Mouse (Mus musculus) forebrain, embryonic 15.5 days (tissue): ENCODE data around the gene Tmem87a. TPM values are rescaled to one million over a fixed set of nuclear protein-coding genes. Genes with fewer than 3 reads are reported as not detected.

Source experiments
- ATAC-seq: fragments of 200-750 bp; cut with Nextera tagmentation; replicated peaks from 2 replicates; pipeline ENCODE4 v1.8.0; 2017; ENCODE audit warnings: mild to moderate bottlenecking, moderate TSS enrichment, moderate library complexity
- H3K27ac ChIP-seq: fragments of 300-500 bp; sonication (generic); replicated peaks from 2 replicates; pipeline ENCODE4 v1.5.1; 2015; ENCODE audit warnings: mild to moderate bottlenecking, inconsistent platforms
- H3K27me3 ChIP-seq: fragments of 300-500 bp; sonication (generic); 2 replicates; pipeline ENCODE4 v1.6.1; 2015; ENCODE audit warnings: inconsistent platforms
- H3K36me3 ChIP-seq: fragments of 300-500 bp; sonication (generic); 2 replicates; pipeline ENCODE4 v1.6.1; 2015; ENCODE audit warnings: mild to moderate bottlenecking, inconsistent platforms
- H3K4me1 ChIP-seq: fragments of 300-500 bp; sonication (generic); 2 replicates; pipeline ENCODE4 v1.6.1; 2015; ENCODE audit warnings: inconsistent platforms
- H3K4me2 ChIP-seq: fragments of 300-500 bp; sonication (generic); replicated peaks from 2 replicates; pipeline ENCODE4 v1.6.1; 2015; ENCODE audit warnings: mild to moderate bottlenecking, inconsistent platforms
- H3K4me3 ChIP-seq: fragments of 300-500 bp; sonication (generic); 2 replicates; pipeline ENCODE4 v1.5.1; 2015; ENCODE audit warnings: mild to moderate bottlenecking, inconsistent platforms
- H3K9ac ChIP-seq: fragments of 300-500 bp; sonication (generic); replicated peaks from 2 replicates; pipeline ENCODE4 v1.6.1; 2015; ENCODE audit warnings: mild to moderate bottlenecking, inconsistent platforms
- H3K9me3 ChIP-seq: fragments of 300-500 bp; sonication (generic); 2 replicates; pipeline ENCODE4 v1.6.1; 2016; ENCODE audit warnings: inconsistent platforms
- WGBS: fragments of 180-500 bp; shearing (Covaris S2); methylation state at CpG from one replicate; pipeline ENCODE4 v1.1.7; 2015; ENCODE audit warnings: mixed read lengths; 5-methylcytosine and 5-hydroxymethylcytosine counted together
- polyA plus RNA-seq: library from polyadenylated mRNA; unstranded; fragments of >200 nt; fragmentation: Nextera tagmentation; extraction: Ambion mirVana; gene quantifications from 2 replicates; pipeline ENCODE4 v1.2.1, GENCODE M21; 2015

Gene Tmem87a
- polyA plus RNA-seq, 1 experiment from 2014 or later = 7.3 TPM

GRCm38 (mm10) chr2:120403653-120403985, 294 bp downstream of the Tmem87a start, which contains the start of gene Ganc:
Gene Ganc (plus strand): TSS chr2:120403896.
- no peaks in the 10 kb centered on the region for H3K9me3 ChIP-seq
- H3K4me3 ChIP-seq = peak within 1 kb of the TSS; percentile 78
- H3K4me2 ChIP-seq = peak within 1 kb of the TSS; percentile 64
- H3K27ac ChIP-seq = peak within 1 kb of the TSS; percentile 92
- peak within 1 kb of the TSS; percentile 85 for H3K9ac ChIP-seq
- peak; percentile 84 for ATAC-seq
- H3K27me3 ChIP-seq = no peaks in the 10 kb centered on the region
- WGBS = under 1% methylated on average over 17 of the region's 17 CpGs
- peaks cover 25% of the 10 kb centered on the region for H3K4me1 ChIP-seq
- H3K36me3 ChIP-seq = no peaks in the 10 kb centered on the region; the same call in 1 of the 2 replicates

DNA sequence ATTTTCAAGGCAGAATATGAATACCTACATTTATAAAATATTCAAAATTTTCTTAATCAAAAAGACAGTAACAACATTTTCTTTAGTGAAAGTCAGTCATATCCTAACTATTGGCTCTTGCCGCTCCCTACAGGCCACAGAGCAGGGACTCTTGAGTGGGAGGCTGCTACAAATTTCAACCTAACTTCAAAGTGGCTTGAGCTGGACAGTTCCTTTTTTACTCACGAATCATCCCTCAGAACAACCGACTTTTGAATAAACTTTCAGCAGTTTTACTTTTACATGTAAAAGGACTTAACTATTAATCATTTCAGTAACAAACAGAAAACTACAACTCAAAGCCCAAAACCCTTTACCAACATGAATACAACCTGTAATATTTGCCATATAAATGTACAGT, 1.1 kb downstream of the Tmem87a start:
- Histone ChIP-seq H3K27me3 (no peaks in the 10 kb centered on the region), H3K9ac (peak overlapping the region; percentile 65), H3K9me3 (no peaks in the 10 kb centered on the region), H3K4me2 (peak overlapping the region; percentile 64), H3K27ac (no peak overlapping the region), H3K4me3 (peak overlapping the region; percentile 78), H3K36me3 (no peaks in the 10 kb centered on the region; the same call in 1 of the 2 replicates), H3K4me1 (peaks cover 25% of the 10 kb centered on the region)
- no peak for ATAC-seq
- 68% methylated on average over 3 of the region's 3 CpGs for WGBS

GRCm38 (mm10) chr2:120397951-120398350, 6.0 kb downstream of the Tmem87a start:
- Histone ChIP-seq H3K4me1 (peaks cover 13% of the 10 kb centered on the region), H3K4me2 (no peak overlapping the region), H3K36me3 (peaks cover 36% of the 10 kb centered on the region), H3K9ac (no peak overlapping the region), H3K9me3 (no peaks in the 10 kb centered on the region), H3K4me3 (no peak overlapping the region), H3K27ac (no peak overlapping the region), H3K27me3 (no peaks in the 10 kb centered on the region)
- 83% methylated on average over 1 of the region's 1 CpGs for WGBS
- no peak for ATAC-seq

DNA sequence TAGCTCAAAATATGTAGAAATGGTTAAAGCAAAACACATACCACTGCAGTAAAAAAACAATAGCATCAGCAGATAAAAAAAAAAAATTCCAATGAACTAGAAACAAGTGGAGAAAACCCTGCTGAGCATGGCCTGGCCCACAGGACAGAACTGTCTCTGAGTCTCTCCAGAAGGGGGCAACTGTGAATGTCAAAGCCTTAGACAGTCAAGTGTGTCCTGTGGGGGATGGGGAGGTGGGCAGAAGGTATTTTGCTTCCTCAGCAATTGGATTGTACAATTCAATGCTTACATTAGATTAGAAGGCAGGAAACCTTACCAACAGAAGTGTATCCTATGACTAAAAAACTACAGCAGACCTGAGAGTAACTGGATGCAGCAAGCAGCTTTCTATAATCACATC, 11.5 kb downstream of the Tmem87a start:
- H3K9me3 ChIP-seq = no peaks in the 10 kb centered on the region
- no peak overlapping the region for H3K4me3 ChIP-seq
- H3K27me3 ChIP-seq = no peaks in the 10 kb centered on the region
- no peak overlapping the region for H3K9ac ChIP-seq
- no peak for ATAC-seq
- H3K4me2 ChIP-seq = no peak overlapping the region
- no peaks in the 10 kb centered on the region for H3K4me1 ChIP-seq
- H3K36me3 ChIP-seq = peaks cover 68% of the 10 kb centered on the region
- no peak overlapping the region for H3K27ac ChIP-seq

GRCm38 (mm10) chr2:120390934-120391333, 13.0 kb downstream of the Tmem87a start:
- WGBS = 92% methylated on average over 1 of the region's 1 CpGs
- Histone ChIP-seq H3K4me1 (no peaks in the 10 kb centered on the region), H3K9me3 (no peaks in the 10 kb centered on the region), H3K4me3 (no peak overlapping the region), H3K9ac (no peak overlapping the region), H3K36me3 (peaks cover 65% of the 10 kb centered on the region), H3K27me3 (no peaks in the 10 kb centered on the region), H3K27ac (no peak overlapping the region), H3K4me2 (no peak overlapping the region)
- ATAC-seq = no peak

DNA sequence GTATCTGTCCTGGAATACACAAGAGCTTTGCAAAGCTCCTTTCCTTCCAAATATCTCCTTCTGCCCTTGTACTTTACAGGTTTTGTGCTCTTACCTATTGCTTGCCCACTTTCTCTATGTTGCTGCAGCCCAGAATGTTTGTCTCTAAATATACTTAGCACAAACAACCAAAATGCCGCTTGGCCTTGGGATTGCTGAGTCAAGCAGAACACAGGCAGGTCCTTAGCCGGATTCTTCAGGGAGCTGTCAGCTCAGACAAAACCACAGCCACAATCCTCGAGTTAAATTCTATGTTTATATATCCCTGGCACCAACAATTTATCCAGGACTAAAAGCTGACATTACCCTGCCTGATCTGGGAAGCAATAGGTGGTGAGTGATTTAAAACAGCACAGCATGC, 14.5 kb downstream of the Tmem87a start:
- H3K27me3 ChIP-seq = no peaks in the 10 kb centered on the region
- peaks cover 59% of the 10 kb centered on the region for H3K36me3 ChIP-seq
- no peak for ATAC-seq
- no peaks in the 10 kb centered on the region for H3K9me3 ChIP-seq
- H3K4me3 ChIP-seq = no peak overlapping the region
- H3K9ac ChIP-seq = no peak overlapping the region
- 89% methylated on average over 3 of the region's 3 CpGs for WGBS
- no peak overlapping the region for H3K27ac ChIP-seq
- H3K4me2 ChIP-seq = no peak overlapping the region
- H3K4me1 ChIP-seq = no peaks in the 10 kb centered on the region

GRCm38 (mm10) chr2:120387291-120387690, 16.6 kb downstream of the Tmem87a start:
- no peak overlapping the region for H3K27ac ChIP-seq
- ATAC-seq = no peak
- no peaks in the 10 kb centered on the region for H3K4me1 ChIP-seq
- WGBS = 89% methylated on average over 1 of the region's 1 CpGs
- no peak overlapping the region for H3K9ac ChIP-seq
- H3K27me3 ChIP-seq = no peaks in the 10 kb centered on the region
- no peaks in the 10 kb centered on the region for H3K9me3 ChIP-seq
- H3K4me3 ChIP-seq = no peak overlapping the region
- H3K4me2 ChIP-seq = no peak overlapping the region
- peaks cover 55% of the 10 kb centered on the region for H3K36me3 ChIP-seq

DNA sequence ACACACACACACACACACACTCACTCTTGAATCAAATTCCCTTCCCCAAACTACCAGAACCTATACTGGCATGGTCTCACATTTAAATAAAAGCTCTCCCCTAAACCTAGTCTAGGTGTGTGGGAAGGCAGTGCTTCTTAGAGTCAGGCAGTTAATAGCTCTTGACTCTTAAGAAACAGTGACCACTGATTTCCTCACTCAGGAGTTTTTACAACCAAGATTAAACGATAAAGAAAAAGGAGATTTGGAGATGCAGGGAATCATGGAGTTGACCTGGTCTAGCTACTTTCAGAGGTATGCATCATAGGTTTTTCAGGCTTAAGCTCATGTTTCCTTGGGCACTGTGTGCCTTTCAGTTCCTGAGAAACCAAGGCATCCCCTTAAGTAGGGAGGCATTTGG, 17.6 kb downstream of the Tmem87a start:
- no peak overlapping the region for H3K4me2 ChIP-seq
- peaks cover 61% of the 10 kb centered on the region for H3K36me3 ChIP-seq
- no peaks in the 10 kb centered on the region for H3K9me3 ChIP-seq
- WGBS = 97% methylated on average over 1 of the region's 1 CpGs
- H3K27me3 ChIP-seq = no peaks in the 10 kb centered on the region
- H3K4me1 ChIP-seq = no peaks in the 10 kb centered on the region
- no peak overlapping the region for H3K9ac ChIP-seq
- no peak for ATAC-seq
- no peak overlapping the region for H3K27ac ChIP-seq
- no peak overlapping the region for H3K4me3 ChIP-seq

- Histone ChIP-seq H3K27ac (no peak overlapping the region), H3K4me2 (no peak overlapping the region), H3K36me3 (peaks cover 67% of the 10 kb centered on the region), H3K4me1 (no peaks in the 10 kb centered on the region), H3K4me3 (no peak overlapping the region), H3K27me3 (no peaks in the 10 kb centered on the region), H3K9ac (no peak overlapping the region), H3K9me3 (no peaks in the 10 kb centered on the region)
- WGBS = 78% methylated on average over 4 of the region's 4 CpGs
- no peak for ATAC-seq
These were observed 30.1 kb downstream of the Tmem87a start for GRCm38 (mm10) chr2:120373858-120374257.

DNA sequence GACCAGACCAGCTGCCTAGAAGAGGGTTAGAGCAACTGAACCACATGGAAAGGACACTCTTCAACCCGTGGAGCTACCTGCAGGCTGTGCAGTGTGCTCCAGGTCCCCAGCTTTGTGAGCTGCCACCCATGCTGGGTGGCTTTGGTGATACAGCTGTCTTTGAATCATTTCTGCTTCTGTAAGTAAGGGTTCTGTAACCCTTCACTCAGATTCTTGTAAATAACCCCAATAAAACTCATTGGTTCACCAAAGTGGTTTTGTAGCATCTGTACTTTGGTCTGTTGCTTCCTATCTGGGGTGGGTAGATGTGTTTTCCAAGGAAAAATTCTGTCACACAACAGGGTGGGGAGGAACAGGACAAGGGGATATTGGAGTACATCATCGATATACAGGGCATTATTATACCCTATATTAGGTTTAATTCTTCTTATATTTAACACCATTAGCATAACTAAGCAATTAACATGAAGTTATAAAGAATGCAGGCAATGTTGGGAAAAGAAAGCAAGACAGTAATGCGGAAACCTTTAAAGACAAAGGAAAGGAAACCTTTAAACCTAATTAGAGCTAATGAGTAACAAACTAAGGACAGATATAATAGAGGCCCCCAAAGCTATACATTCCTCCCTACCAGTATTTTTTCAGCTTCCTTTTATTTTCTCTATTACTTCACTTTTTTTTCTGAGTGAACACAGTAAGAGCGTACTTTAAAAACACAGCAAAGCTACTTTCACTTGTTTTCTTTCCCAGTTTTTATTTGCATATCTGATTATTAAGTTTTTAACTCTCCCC, 36.3 kb downstream of the Tmem87a start:
- no peak overlapping the region for H3K4me2 ChIP-seq
- peaks cover 71% of the 10 kb centered on the region for H3K36me3 ChIP-seq
- H3K27ac ChIP-seq = no peak overlapping the region
- H3K4me3 ChIP-seq = no peak overlapping the region
- no peak overlapping the region for H3K9ac ChIP-seq
- 87% methylated on average over 4 of the region's 4 CpGs for WGBS
- no peaks in the 10 kb centered on the region for H3K9me3 ChIP-seq
- H3K27me3 ChIP-seq = no peaks in the 10 kb centered on the region
- H3K4me1 ChIP-seq = no peaks in the 10 kb centered on the region
- ATAC-seq = no peak

DNA sequence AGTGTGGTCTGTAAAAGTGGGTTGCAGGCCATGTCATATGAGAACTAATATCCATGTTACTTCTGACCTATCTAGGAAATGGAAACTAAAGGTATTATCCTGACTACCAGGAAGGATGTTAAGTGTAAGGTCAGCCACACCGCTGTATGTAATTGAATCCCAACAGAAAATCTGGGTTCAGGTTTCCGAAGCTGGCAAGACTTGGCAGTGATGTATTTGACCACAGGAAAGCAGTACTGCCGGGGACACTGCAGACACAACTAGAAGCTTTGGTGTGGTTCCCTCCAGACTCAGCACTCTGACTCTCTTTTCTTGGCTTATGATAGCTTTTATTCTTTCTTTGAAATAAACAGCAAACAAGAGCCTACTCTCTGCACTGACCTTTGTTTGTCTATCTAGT, 37.4 kb downstream of the Tmem87a start:
- ATAC-seq = no peak
- Histone ChIP-seq H3K4me1 (no peaks in the 10 kb centered on the region), H3K27me3 (no peaks in the 10 kb centered on the region), H3K36me3 (peaks cover 73% of the 10 kb centered on the region), H3K27ac (no peak overlapping the region), H3K9me3 (no peaks in the 10 kb centered on the region), H3K4me3 (no peak overlapping the region), H3K9ac (no peak overlapping the region), H3K4me2 (no peak overlapping the region)
- WGBS = 91% methylated on average over 3 of the region's 3 CpGs

DNA sequence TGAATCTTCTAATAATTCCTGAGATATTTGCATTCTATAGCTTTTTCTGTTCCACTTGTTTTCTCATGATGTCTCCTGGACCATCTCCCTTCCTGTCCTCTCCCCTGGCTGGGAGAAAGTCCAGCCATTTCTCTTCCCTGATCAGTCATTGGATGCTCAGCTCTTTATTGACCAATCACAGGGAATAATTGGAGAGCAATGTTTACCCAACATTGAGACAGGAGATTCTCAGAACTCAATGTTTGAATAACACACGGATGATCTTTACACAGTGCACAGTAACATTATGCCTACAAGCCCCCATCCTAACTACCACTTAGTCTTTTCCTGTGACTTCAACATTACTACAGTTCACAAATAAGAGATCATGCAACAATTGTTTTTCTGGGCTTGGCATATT, 43.5 kb downstream of the Tmem87a start:
- peaks cover 62% of the 10 kb centered on the region for H3K36me3 ChIP-seq

More for the DNA sequence above, 43.5 kb downstream of the Tmem87a start:
- WGBS = 82% methylated on average over 1 of the region's 1 CpGs
- H3K27me3 ChIP-seq = no peaks in the 10 kb centered on the region
- H3K9me3 ChIP-seq = no peaks in the 10 kb centered on the region
- H3K4me1 ChIP-seq = no peaks in the 10 kb centered on the region
- H3K27ac ChIP-seq = no peak overlapping the region
- ATAC-seq = no peak
- no peak overlapping the region for H3K4me2 ChIP-seq
- no peak overlapping the region for H3K4me3 ChIP-seq
- H3K9ac ChIP-seq = no peak overlapping the region
